Mouse (Mus musculus) mammary gland, adult 2 months (tissue): Measurements from ENCODE around the gene Ppp1r14c. TPM values are rescaled to one million over a fixed set of nuclear protein-coding genes. Genes with fewer than 3 reads are reported as not detected.

Source experiments
- polyA plus RNA-seq: library from polyadenylated mRNA; depleted of rRNA; stranded (reverse); fragments of >200 nt; gene quantifications from 2 replicates; pipeline ENCODE4 v1.2.3, GENCODE M21; 2012; ENCODE audit warnings: low replicate concordance; rRNA removed

The Ppp1r14c gene
- polyA plus RNA-seq: 0.20 and 6.6 TPM in 2 replicates

DNA sequence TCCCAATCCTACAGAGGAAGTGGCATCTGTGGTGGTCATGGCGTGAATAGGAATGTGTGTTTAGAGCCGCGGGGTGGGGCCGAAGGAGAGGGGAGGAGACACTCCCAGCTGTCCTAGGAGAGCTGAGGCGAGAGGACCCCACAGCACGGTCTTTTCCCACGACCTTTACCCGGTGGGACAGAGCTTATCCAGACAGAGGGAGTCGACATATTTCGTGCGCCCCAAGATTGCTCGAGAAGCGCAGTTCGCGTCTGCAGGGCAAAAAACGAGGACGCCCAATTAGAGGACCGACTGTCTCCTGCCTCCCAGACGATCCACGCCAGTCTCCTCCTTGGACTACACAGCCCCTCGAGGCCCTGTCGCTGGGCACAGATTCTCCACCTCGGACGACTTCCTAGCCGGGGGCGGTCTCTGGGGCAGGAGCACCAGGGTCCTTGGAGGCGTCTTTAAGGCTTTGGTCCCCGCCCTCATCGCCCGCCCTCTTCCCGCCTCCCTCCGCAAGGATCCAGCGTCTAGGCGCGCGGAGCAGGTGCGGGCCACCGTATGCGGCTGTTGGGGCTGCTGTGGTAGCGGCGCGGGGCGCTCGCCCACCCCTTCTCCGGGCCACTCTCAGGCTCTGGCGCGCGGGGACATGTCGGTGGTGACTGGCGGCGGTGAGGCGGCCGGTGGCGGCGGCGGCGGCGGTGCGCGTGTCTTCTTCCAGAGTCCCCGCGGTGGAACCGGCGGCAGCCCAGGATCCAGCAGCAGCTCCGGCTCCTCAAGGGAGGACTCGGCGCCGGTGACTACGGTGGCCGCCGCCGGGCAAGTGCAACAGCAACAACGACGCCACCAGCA is at the start of gene Ppp1r14c:
Gene Ppp1r14c, plus strand, starts transcription at position 22 of the 834 bp plus-strand sequence.

Other genes with a start within 250 kb of the Ppp1r14c start
- 0.14 TPM in 1 of 2 replicates, not detected in the other for gene H60c, start 98.3 kb upstream of the Ppp1r14c start, polyA plus RNA-seq
- gene Iyd, start 174.2 kb downstream of the Ppp1r14c start, polyA plus RNA-seq: 0.13 TPM in 1 of 2 replicates, not detected in the other